In genomic region chr1:136381169-136381568, GRCm38 (mm10) we compare ENCODE assay signal across 12 mouse cellular contexts. TPM values are rescaled to one million over a fixed set of nuclear protein-coding genes. Genes with fewer than 3 reads are reported as not detected.
A peak's percentile ranks its signal among the peaks of the same experiment; 100 is the strongest.
DNase-seq lines count a peak whose midpoint lies in the region; ATAC-seq lines count a peak whose summit lies in the region.
"Had no signal": no experiment of that assay in that cellular context is flagged by ENCODE, and none has a peak within 500 bp of the region (broad histone marks: within the 10 kb centered on the region; RNA-seq: fewer than 3 reads in every experiment).

No protein-coding gene starts in this region.

- no peak overlapping the region for H3K9ac ChIP-seq in heart, embryonic 11.5 days (ENCODE audit: low read depth, low read length)
- no peak overlapping the region for H3K9ac ChIP-seq in liver, embryonic 11.5 days (ENCODE audit: low read depth, low read length)
- H3K9ac ChIP-seq: forebrain, embryonic 13.5 days; limb, embryonic 15.5 days had no signal

- no peak overlapping the region for H3K4me2 ChIP-seq in heart, embryonic 11.5 days
- H3K4me2 ChIP-seq in liver, embryonic 11.5 days = no peak overlapping the region
- H3K4me2 ChIP-seq: forebrain, embryonic 13.5 days; limb, embryonic 15.5 days had no signal

- H3K9me3 ChIP-seq in heart, embryonic 11.5 days (replicated peaks; ENCODE audit: control insufficient read depth, low read length) = no peaks in the 10 kb centered on the region
- H3K9me3 ChIP-seq in forebrain, embryonic 10.5 days = no peaks in the 10 kb centered on the region; the same call in 1 of the 2 replicates
- no peaks in the 10 kb centered on the region; the same call in 1 of the 2 replicates for H3K9me3 ChIP-seq in liver, embryonic 11.5 days (ENCODE audit: control insufficient read depth, low read length)
- H3K9me3 ChIP-seq: forebrain, embryonic 13.5 days; limb, embryonic 15.5 days had no signal

- H3K36me3 ChIP-seq in heart, embryonic 11.5 days (ENCODE audit: control insufficient read depth, insufficient read depth, low read length) = no peaks in the 10 kb centered on the region
- H3K36me3 ChIP-seq in forebrain, embryonic 10.5 days (replicated peaks) = no peaks in the 10 kb centered on the region
- H3K36me3 ChIP-seq in liver, embryonic 11.5 days (ENCODE audit: control insufficient read depth, insufficient read depth, low read length) = no peaks in the 10 kb centered on the region
- H3K36me3 ChIP-seq: limb, embryonic 15.5 days had no signal

- DNase-seq in heart, adult 11 months = peak; percentile 84
- DNase-seq in adipocyte (ENCODE audit: low spot score) = peak; percentile 36
- DNase-seq in cerebellum, postnatal 14 days = peak; percentile 59 to 61
- peak; percentile 33 for DNase-seq in kidney, postnatal 10 days
- no peak for DNase-seq in forebrain, embryonic 10.5 days (ENCODE audit: extremely low spot score, low spot score)
- no peak for DNase-seq in yolk sac, embryonic 10.5 days (ENCODE audit: low spot score)
- no peak for DNase-seq in liver, embryonic 11.5 days (ENCODE audit: low spot score)
- DNase-seq: right cerebral cortex, postnatal 14 days had no signal

- no peak overlapping the region for H3K4me3 ChIP-seq in heart, embryonic 11.5 days (ENCODE audit: low read depth, low read length)
- no peak overlapping the region for H3K4me3 ChIP-seq in forebrain, embryonic 10.5 days
- H3K4me3 ChIP-seq in liver, embryonic 11.5 days (ENCODE audit: low read depth, low read length) = no peak overlapping the region
- H3K4me3 ChIP-seq: forebrain, embryonic 13.5 days; limb, embryonic 15.5 days had no signal

- no peaks in the 10 kb centered on the region for H3K4me1 ChIP-seq in heart, embryonic 11.5 days (ENCODE audit: control insufficient read depth, insufficient read depth, low read length)
- no peaks in the 10 kb centered on the region for H3K4me1 ChIP-seq in forebrain, embryonic 10.5 days
- H3K4me1 ChIP-seq in liver, embryonic 11.5 days (replicated peaks; ENCODE audit: control insufficient read depth, insufficient read depth, low read length) = no peaks in the 10 kb centered on the region
- H3K4me1 ChIP-seq: forebrain, embryonic 13.5 days had no signal

- H3K27ac ChIP-seq in heart, embryonic 11.5 days (ENCODE audit: low read depth, low read length) = no peak overlapping the region
- H3K27ac ChIP-seq in forebrain, embryonic 10.5 days = no peak overlapping the region
- H3K27ac ChIP-seq in liver, embryonic 11.5 days (ENCODE audit: low read depth, low read length) = no peak overlapping the region
- H3K27ac ChIP-seq: forebrain, embryonic 13.5 days; limb, embryonic 15.5 days had no signal

- WGBS in heart, embryonic 11.5 days (ENCODE audit: insufficient replicate concordance) = 68% methylated on average over 6 of the region's 6 CpGs
- WGBS in forebrain, embryonic 10.5 days = 84% methylated on average over 6 of the region's 6 CpGs
- WGBS in liver, embryonic 11.5 days = 77% methylated on average over 6 of the region's 6 CpGs

- no peaks in the 10 kb centered on the region for H3K27me3 ChIP-seq in heart, embryonic 11.5 days (ENCODE audit: control insufficient read depth, insufficient read depth, low read length)
- H3K27me3 ChIP-seq in forebrain, embryonic 10.5 days (ENCODE audit: poor library complexity, severe bottlenecking) = no peaks in the 10 kb centered on the region
- H3K27me3 ChIP-seq in liver, embryonic 11.5 days (replicated peaks; ENCODE audit: control insufficient read depth, insufficient read depth, low read length) = no peaks in the 10 kb centered on the region
- H3K27me3 ChIP-seq: forebrain, embryonic 13.5 days; limb, embryonic 15.5 days had no signal

- ATAC-seq in heart, embryonic 11.5 days (replicated peaks; ENCODE audit: insufficient number of reproducible peaks, low FRiP score, low TSS enrichment) = no peak
- ATAC-seq in liver, embryonic 11.5 days (replicated peaks; ENCODE audit: low FRiP score) = no peak
- ATAC-seq: CD4-positive, CD25-positive, alpha-beta regulatory T cell, adult 4 months; forebrain, embryonic 13.5 days had no signal

RNA-seq across cellular contexts. Expression of gene Ddx59, which starts 33.9 kb away (rescaled TPM):
- 12.6 and 14.0 TPM in 2 replicates for polyA plus RNA-seq in heart, embryonic 11.5 days (2014; fragmentation: Nextera tagmentation; extraction: Ambion mirVana)
- polyA plus RNA-seq in forebrain, embryonic 10.5 days (2016; fragmentation: Nextera tagmentation; extraction: Ambion mirVana) = 18.5 and 20.1 TPM in 2 replicates
- 9.4 and 11.5 TPM in 2 replicates for polyA plus RNA-seq in liver, embryonic 11.5 days (2014; fragmentation: Nextera tagmentation; extraction: Ambion mirVana)

RNA-seq across cellular contexts. Expression of gene Camsap2, which starts 35.3 kb away (rescaled TPM):
- polyA plus RNA-seq in heart, embryonic 11.5 days (2014; fragmentation: Nextera tagmentation; extraction: Ambion mirVana) = 11.3 and 12.4 TPM in 2 replicates
- 11.5 and 12.9 TPM in 2 replicates for polyA plus RNA-seq in forebrain, embryonic 10.5 days (2016; fragmentation: Nextera tagmentation; extraction: Ambion mirVana)
- polyA plus RNA-seq in liver, embryonic 11.5 days (2014; fragmentation: Nextera tagmentation; extraction: Ambion mirVana) = 12.4 and 13.2 TPM in 2 replicates

Comparison
In these comparisons a context has a peak if more than half of its experiments do, and no peak if none do; other contexts are left out.
1. DNase-seq: peak in heart, adult 11 months (single experiment), adipocyte (single experiment), cerebellum, postnatal 14 days (2 of 2) and kidney, postnatal 10 days (single experiment); none in forebrain, embryonic 10.5 days (single experiment), yolk sac, embryonic 10.5 days (single experiment) and liver, embryonic 11.5 days (single experiment).